Mouse (Mus musculus) lung, postnatal 0 days (tissue): ENCODE measurements at regions not wholly inside any gene's neighbourhood (a gene's known extent, or its start where the extent isn't known, plus 50 kb on each side); places are given as distances from the start of the nearest gene placed in this dataset.

Source experiments
- ATAC-seq: fragments of 200-750 bp; cut with Nextera tagmentation; 2 replicates; pipeline ENCODE4 v1.8.0; 2017; ENCODE audit warnings: moderate library complexity
- DNase-seq: peaks from one replicate; pipeline ENCODE4 v3.0.0-alpha.2; 2016; ENCODE audit warnings: low spot score
- H3K27ac ChIP-seq: fragments of 300-500 bp; sonication (generic); 2 replicates; pipeline ENCODE4 v1.5.1; 2014; ENCODE audit warnings: antibody characterized with exemption, mild to moderate bottlenecking, low read length, mixed read lengths
- H3K27me3 ChIP-seq: fragments of 300-500 bp; sonication (generic); replicated peaks from 2 replicates; pipeline ENCODE4 v1.6.1; 2014; ENCODE audit warnings: low read length, mixed read lengths; ENCODE audit not compliant: insufficient read depth
- H3K36me3 ChIP-seq: fragments of 300-500 bp; sonication (generic); 2 replicates; pipeline ENCODE4 v1.6.1; 2014; ENCODE audit warnings: low read length, mixed read lengths; ENCODE audit not compliant: insufficient read depth
- H3K4me1 ChIP-seq: fragments of 300-500 bp; sonication (generic); 2 replicates; pipeline ENCODE4 v1.6.1; 2014; ENCODE audit warnings: antibody characterized with exemption, low read depth, low read length, mixed read lengths; ENCODE audit not compliant: insufficient read depth
- H3K4me2 ChIP-seq: fragments of 300-500 bp; sonication (generic); replicated peaks from 2 replicates; pipeline ENCODE4 v1.6.1; 2014; ENCODE audit warnings: low read depth, mild to moderate bottlenecking, low read length, moderate library complexity, mixed read lengths
- H3K4me3 ChIP-seq: fragments of 300-500 bp; sonication (generic); 2 replicates; pipeline ENCODE4 v1.5.1; 2014; ENCODE audit warnings: low read depth, low read length
- H3K9ac ChIP-seq: fragments of 300-500 bp; sonication (generic); replicated peaks from 2 replicates; pipeline ENCODE4 v1.6.1; 2014; ENCODE audit warnings: low read depth, mild to moderate bottlenecking
- H3K9me3 ChIP-seq: fragments of 300-500 bp; sonication (generic); 2 replicates; pipeline ENCODE4 v1.6.1; 2016; ENCODE audit warnings: low read length, mixed read lengths
- CTCF ChIP-seq: IDR thresholded peaks from 2 replicates; pipeline ENCODE4 v1.5.1; 2016; ENCODE audit warnings: antibody characterized with exemption, mild to moderate bottlenecking
- EP300 ChIP-seq: IDR thresholded peaks from 2 replicates; pipeline ENCODE4 v1.6.1; 2016; ENCODE audit warnings: antibody characterized with exemption, mild to moderate bottlenecking, control low read depth
- WGBS: fragments of 180-500 bp; shearing (Covaris S2); extraction: QIAGEN DNeasy Blood & Tissue Kit; methylation state at CpG from one replicate; pipeline ENCODE4 v1.1.7; 2014; 5-methylcytosine and 5-hydroxymethylcytosine counted together

DNA sequence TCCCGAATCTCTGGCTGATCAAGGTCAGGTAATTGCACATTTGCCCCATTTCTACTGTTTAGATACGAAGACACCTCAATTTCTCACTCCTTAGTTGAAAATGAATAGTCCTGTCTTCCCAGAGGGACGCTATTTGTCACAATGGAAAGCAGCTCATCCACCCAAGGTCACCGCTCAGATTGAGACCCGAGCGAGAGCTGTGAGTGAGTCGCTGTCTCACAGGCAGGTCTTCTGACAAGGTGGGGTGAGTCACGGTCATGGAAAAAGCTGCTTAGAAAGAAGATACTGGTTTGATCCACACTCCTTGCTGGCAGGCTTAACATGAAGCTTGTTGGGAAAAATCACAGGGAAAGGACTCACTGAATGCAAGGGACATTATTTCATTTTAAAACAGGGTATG, 171.9 kb upstream of the Tgfbr2 start:
- Histone ChIP-seq H3K27me3 (no peaks in the 10 kb centered on the region), H3K9me3 (no peaks in the 10 kb centered on the region), H3K36me3 (no peaks in the 10 kb centered on the region), H3K4me2 (no peak overlapping the region), H3K4me3 (no peak overlapping the region), H3K9ac (no peak overlapping the region), H3K27ac (no peak overlapping the region), H3K4me1 (peaks cover 8% of the 10 kb centered on the region; the same call in 1 of the 2 replicates)
- TF ChIP-seq CTCF (no peak), EP300 (no peak)
- no peak for DNase-seq
- ATAC-seq = no peak
- 83% methylated on average over 8 of the region's 8 CpGs for WGBS

DNA sequence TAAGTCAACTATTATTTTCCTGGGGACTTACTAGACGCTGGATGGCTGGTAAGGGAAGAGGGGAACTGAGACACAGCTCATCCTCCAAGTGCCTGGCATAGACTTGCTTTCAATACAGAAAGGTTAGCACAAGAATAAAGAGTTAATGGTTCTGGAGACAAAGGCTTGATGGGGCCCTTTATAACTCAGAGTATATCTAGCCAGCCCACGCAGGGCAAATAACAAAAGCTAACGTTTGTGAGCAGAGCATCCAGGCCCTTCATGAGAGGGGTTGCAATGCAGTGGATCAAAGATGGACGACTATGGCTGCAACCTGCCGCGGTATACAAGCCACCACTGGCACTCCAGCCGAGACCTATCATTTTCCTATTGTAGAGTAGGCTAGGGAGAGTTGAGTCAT, 171.3 kb upstream of the Tgfbr2 start:
- WGBS = 87% methylated on average over 7 of the region's 7 CpGs
- TF ChIP-seq CTCF = no peak
- no peak for TF ChIP-seq EP300
- DNase-seq (no peak), ATAC-seq (no peak)
- Histone ChIP-seq H3K4me1 (peaks cover 7% of the 10 kb centered on the region; the same call in 1 of the 2 replicates), H3K9me3 (no peaks in the 10 kb centered on the region), H3K27ac (no peak overlapping the region), H3K27me3 (no peaks in the 10 kb centered on the region), H3K36me3 (no peaks in the 10 kb centered on the region), H3K9ac (no peak overlapping the region), H3K4me3 (no peak overlapping the region), H3K4me2 (no peak overlapping the region)

DNA sequence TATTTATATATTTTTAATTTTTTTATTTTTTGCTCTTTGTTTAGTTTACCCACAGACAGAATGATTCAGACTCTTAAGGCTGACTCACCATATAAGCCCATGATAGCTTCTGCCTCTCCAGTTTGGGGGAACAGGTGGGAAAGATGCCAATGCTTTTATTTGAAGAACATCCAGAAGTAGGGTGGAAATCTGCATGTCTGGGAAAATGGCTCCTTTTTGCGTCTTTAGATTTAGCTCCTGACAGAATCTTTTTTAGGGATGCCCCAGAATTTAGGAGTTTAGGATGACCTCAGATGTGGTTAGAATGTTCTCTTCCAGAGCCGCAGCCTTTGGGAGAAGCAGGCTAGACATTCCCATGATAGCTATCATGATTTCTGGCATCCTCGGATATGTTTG, 167.9 kb upstream of the Tgfbr2 start:
- H3K9me3 ChIP-seq = no peaks in the 10 kb centered on the region
- ATAC-seq (peak; percentile 40), DNase-seq (no peak)
- no peaks in the 10 kb centered on the region for H3K36me3 ChIP-seq
- H3K9ac ChIP-seq = no peak overlapping the region
- no peak overlapping the region for H3K4me3 ChIP-seq
- no peaks in the 10 kb centered on the region for H3K27me3 ChIP-seq
- WGBS = 63% methylated on average over 3 of the region's 3 CpGs
- TF ChIP-seq CTCF (no peak), EP300 (peak; percentile 2; the same call in 1 of the 2 replicates)
- no peak overlapping the region for H3K27ac ChIP-seq
- H3K4me2 ChIP-seq = no peak overlapping the region
- H3K4me1 ChIP-seq = no peaks in the 10 kb centered on the region

DNA sequence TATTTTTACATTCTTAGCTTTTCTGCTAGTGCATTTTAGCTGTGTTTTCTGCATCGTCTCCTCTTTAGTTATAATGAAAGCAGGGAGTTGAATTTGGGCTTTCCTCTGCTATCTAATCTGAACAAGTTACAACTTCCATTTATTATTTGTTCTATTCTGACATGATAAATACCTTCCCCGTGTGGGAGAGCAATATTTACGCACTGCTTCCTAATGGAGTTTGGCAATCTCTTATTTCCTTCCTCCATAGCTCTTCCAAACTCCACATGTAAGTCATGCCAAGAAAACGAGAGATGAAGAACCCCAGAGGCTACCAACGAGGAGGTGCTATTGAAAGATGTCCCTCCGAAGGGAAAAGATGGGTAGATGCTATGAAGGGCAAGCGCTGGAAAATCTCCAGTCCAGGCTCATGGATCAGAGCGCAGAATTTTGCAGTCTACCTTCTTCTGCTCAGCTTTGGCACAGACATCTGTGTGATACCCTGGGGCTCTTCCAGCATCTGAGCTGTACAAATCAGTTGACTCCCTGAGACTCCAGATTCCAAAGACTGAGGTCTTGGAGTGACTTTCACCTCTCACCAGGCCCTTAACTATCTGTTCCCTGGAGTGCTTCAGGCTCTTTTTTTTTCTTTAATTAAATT, 167.4 kb upstream of the Tgfbr2 start:
- Histone ChIP-seq H3K4me2 (no peak overlapping the region), H3K27ac (no peak overlapping the region), H3K4me3 (no peak overlapping the region), H3K27me3 (no peaks in the 10 kb centered on the region), H3K36me3 (no peaks in the 10 kb centered on the region), H3K4me1 (no peaks in the 10 kb centered on the region), H3K9me3 (no peaks in the 10 kb centered on the region), H3K9ac (no peak overlapping the region)
- peak; percentile 56 for DNase-seq
- peak; percentile 37 for ATAC-seq
- 30% methylated on average over 8 of the region's 8 CpGs for WGBS
- TF ChIP-seq EP300 (peak; percentile 75), CTCF (no peak)

DNA sequence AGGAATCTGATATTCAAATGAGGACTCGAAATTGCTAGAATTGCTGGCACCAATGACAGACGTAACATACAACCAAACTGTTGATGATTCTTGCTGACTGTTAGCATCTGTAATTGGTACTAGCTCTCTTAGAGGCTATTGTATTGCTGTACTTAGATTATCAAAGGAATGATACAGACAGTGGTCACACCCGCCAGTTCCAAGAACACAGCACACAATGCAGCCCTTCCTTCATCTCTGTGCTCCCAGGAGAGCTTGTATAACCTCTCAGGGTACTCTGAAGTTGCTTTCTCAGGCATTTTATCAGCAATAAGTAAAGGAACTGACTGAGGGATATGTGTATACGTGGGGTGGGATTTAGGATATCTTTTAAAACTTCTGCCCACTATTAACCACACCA, 166.8 kb upstream of the Tgfbr2 start:
- Histone ChIP-seq H3K9ac (no peak overlapping the region), H3K27me3 (no peaks in the 10 kb centered on the region), H3K9me3 (no peaks in the 10 kb centered on the region), H3K4me2 (no peak overlapping the region), H3K27ac (no peak overlapping the region), H3K4me1 (no peaks in the 10 kb centered on the region), H3K36me3 (no peaks in the 10 kb centered on the region), H3K4me3 (no peak overlapping the region)
- ATAC-seq = no peak
- no peak for DNase-seq
- WGBS = 63% methylated on average over 4 of the region's 4 CpGs
- no peak for TF ChIP-seq EP300
- TF ChIP-seq CTCF = no peak

DNA sequence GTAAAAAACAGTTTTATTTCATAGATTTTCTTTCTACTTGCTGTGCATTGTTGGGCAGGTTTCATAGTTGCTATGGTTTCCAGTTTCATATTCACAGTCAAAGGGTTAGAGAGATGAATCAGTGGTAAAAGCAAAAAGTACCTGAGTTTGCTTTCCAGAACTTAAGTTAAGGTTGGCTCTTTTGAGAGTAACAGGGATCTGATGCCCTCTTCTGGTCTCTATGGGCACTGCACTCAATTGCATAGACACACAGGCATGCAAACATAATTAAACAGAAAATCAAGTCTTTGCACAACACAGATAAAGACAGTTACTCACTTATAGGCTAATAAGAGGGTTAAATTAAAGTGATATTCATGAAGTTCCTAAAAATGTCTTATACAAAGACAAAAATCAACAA, 165.8 kb upstream of the Tgfbr2 start:
- TF ChIP-seq CTCF (peak; percentile 60), EP300 (no peak)
- ATAC-seq = no peak
- Histone ChIP-seq H3K27ac (no peak overlapping the region), H3K9ac (no peak overlapping the region), H3K4me3 (no peak overlapping the region), H3K9me3 (no peaks in the 10 kb centered on the region), H3K4me1 (no peaks in the 10 kb centered on the region), H3K36me3 (no peaks in the 10 kb centered on the region), H3K27me3 (no peaks in the 10 kb centered on the region), H3K4me2 (no peak overlapping the region)
- no peak for DNase-seq

DNA sequence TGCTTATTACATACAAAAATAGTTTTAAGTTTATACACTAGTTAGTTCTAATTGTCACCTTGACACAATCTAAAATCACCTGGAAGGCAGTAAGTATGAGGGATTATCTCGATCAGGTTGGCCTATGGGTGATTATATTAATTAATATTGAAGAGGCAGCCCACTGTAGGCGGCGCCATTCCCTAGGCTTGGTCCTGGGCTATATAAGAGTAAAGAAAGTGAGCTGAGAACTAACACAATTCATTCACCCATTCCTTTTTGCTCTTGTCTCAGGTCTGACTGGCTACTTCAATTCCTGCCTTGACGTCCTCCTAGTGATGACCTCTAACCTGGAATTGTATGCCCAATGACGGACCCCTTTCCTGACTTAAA, 163.6 kb upstream of the Tgfbr2 start:
- H3K27me3 ChIP-seq = no peaks in the 10 kb centered on the region
- WGBS = 98% methylated on average over 5 of the region's 5 CpGs
- no peak for TF ChIP-seq EP300
- TF ChIP-seq CTCF = no peak
- DNase-seq (no peak), ATAC-seq (no peak)
- H3K36me3 ChIP-seq = no peaks in the 10 kb centered on the region
- H3K4me2 ChIP-seq = no peak overlapping the region
- H3K4me1 ChIP-seq = no peaks in the 10 kb centered on the region; the same call in 1 of the 2 replicates
- no peak overlapping the region for H3K9ac ChIP-seq
- H3K9me3 ChIP-seq = no peaks in the 10 kb centered on the region
- H3K4me3 ChIP-seq = no peak overlapping the region
- no peak overlapping the region for H3K27ac ChIP-seq
